Mouse (Mus musculus) G1E (cell line): ENCODE data around the gene Clmn.

ENCODE experiments used
- CTCF ChIP-seq: IDR thresholded peaks from 2 replicates; pipeline ENCODE4 v1.5.1; 2012; ENCODE audit warnings: low read depth, low read length, inconsistent platforms, mixed read lengths
- GATA2 ChIP-seq: IDR thresholded peaks from 2 replicates; pipeline ENCODE4 v1.6.1; 2012; ENCODE audit warnings: low read depth, low read length, inconsistent platforms, borderline replicate concordance
- POLR2AphosphoS5 ChIP-seq: IDR thresholded peaks from 2 replicates; pipeline ENCODE4 v1.6.1; 2012; ENCODE audit warnings: low read depth, low read length, inconsistent platforms; ENCODE audit not compliant: insufficient replicate concordance
- TAL1 ChIP-seq: conservative IDR thresholded peaks from 2 replicates; pipeline ENCODE4 v1.6.1; 2012; ENCODE audit warnings: low read depth, low read length, inconsistent platforms, mixed read lengths

- TF ChIP-seq GATA2 (no peak), CTCF (no peak), TAL1 (no peak), POLR2AphosphoS5 (no peak)
These were observed 41.2 kb downstream of the Clmn start for GRCm38 (mm10) chr12:104823722-104824121.
